ENCODE assay signal across 16 mouse cellular contexts in the genomic region with DNA sequence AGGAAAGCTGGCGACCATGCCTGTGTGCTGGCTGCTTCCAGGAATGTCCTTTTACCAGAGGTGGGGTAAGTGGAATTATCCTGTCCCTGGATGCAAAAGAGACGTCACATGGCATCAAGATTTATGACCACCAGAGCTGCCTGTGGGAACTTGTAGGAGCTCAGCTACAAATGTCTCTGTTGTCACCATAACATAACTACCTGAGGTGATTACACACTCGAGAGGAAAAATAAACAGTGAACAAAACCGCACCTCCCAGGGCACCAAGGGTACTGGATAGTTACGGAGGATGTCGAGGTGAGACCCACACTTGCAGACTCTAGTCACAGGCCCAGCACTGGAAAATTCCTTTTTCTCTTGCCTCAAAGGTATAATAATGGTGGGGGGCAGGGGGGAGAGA.
"Had no signal": no experiment of that assay in that cellular context is flagged by ENCODE, and none has a peak within 500 bp of the region (broad histone marks: within the 10 kb centered on the region; RNA-seq: fewer than 3 reads in every experiment).

No protein-coding gene starts in this region.

- H3K4me3 ChIP-seq: intestine, embryonic 15.5 days; megakaryocyte, embryonic 14.5 days; midbrain, embryonic 12.5 days; neural tube, embryonic 13.5 days had no signal

- H3K9ac ChIP-seq: intestine, embryonic 15.5 days; liver, embryonic 14.5 days; midbrain, embryonic 12.5 days; neural tube, embryonic 13.5 days had no signal

- H3K27ac ChIP-seq: intestine, embryonic 15.5 days; liver, embryonic 14.5 days; midbrain, embryonic 12.5 days; neural tube, embryonic 13.5 days had no signal

- ATAC-seq: midbrain, embryonic 16.5 days had no signal

- H3K9me3 ChIP-seq: intestine, embryonic 15.5 days; megakaryocyte, embryonic 14.5 days; midbrain, embryonic 12.5 days; neural tube, embryonic 13.5 days had no signal

- H3K4me2 ChIP-seq: intestine, embryonic 15.5 days; midbrain, embryonic 12.5 days; neural tube, embryonic 13.5 days had no signal

- H3K27me3 ChIP-seq: intestine, embryonic 15.5 days; megakaryocyte, embryonic 14.5 days; midbrain, embryonic 12.5 days; neural tube, embryonic 13.5 days had no signal

- H3K36me3 ChIP-seq: intestine, embryonic 15.5 days; midbrain, embryonic 12.5 days; neural tube, embryonic 13.5 days had no signal

- DNase-seq: kidney, adult 18-20 months; kidney, postnatal 25 days; layer of hippocampus, adult 9-11 months; left cerebral cortex, postnatal 4 days; liver; lung, postnatal 4 days; retina, postnatal 1 day; right cerebral cortex, postnatal 4 days; spleen, adult 18-20 months; thymus, postnatal 36 days had no signal

- H3K4me1 ChIP-seq: intestine, embryonic 15.5 days; megakaryocyte, embryonic 14.5 days; midbrain, embryonic 12.5 days; neural tube, embryonic 13.5 days had no signal
